ENCODE assay signal across 7 mouse cellular contexts in the genomic region with DNA sequence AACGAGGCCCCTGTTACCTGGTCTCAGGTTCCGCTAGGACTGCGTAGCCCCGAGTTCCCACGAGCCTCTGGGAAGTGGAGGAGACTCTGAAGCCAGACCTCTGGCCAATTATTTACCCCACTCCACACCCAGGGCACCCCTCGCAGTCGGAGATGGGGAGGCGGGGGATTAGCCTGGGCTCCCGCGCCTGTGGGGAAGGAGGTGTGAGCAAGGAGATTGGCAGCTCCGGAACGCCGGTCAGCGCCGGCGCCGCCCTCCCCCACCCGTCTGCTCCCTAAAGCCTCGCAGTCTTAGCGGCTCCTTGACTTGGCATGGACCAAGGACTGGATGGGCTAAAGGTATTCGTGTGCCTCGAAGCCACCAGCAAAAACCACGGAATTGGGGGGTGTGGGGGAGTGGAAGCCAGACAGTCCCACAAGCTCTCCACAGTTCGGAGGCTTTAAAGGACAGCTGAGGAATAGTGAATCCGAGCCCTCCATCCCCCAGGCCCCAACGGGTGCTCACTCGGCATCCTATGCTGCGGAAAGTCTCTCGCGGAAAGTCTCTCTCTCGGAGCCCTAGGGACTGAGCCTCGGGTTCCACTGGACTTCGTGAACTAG. TPM values are rescaled to one million over a fixed set of nuclear protein-coding genes. Genes with fewer than 3 reads are reported as not detected.
A peak's percentile ranks its signal among the peaks of the same experiment; 100 is the strongest.
DNase-seq lines count a peak whose midpoint lies in the region; ATAC-seq and TF ChIP-seq lines count a peak whose summit lies in the region.

A gene (minus strand): TSS at position 67 of the 599 bp plus-strand sequence.

- peak within 1 kb of the TSS; percentile 36 for H3K4me3 ChIP-seq in embryonic facial prominence, embryonic 13.5 days
- H3K4me3 ChIP-seq in hindbrain, embryonic 15.5 days: peak within 1 kb of the TSS; percentile 30
- peak within 1 kb of the TSS; percentile 25 for H3K4me3 ChIP-seq in liver, postnatal 0 days (ENCODE audit: low read depth, low read length)
- H3K4me3 ChIP-seq in stomach, postnatal 0 days (ENCODE audit: low read depth, low read length): peak within 1 kb of the TSS; percentile 32

- H3K36me3 ChIP-seq in embryonic facial prominence, embryonic 13.5 days: peaks cover 13% of the 10 kb centered on the region; the same call in 1 of the 2 replicates
- H3K36me3 ChIP-seq in hindbrain, embryonic 15.5 days: no peaks in the 10 kb centered on the region; the same call in 1 of the 2 replicates
- H3K36me3 ChIP-seq in liver, postnatal 0 days (replicated peaks; ENCODE audit: insufficient read depth, low read length): no peaks in the 10 kb centered on the region
- no peaks in the 10 kb centered on the region for H3K36me3 ChIP-seq in stomach, postnatal 0 days (ENCODE audit: control insufficient read depth, insufficient read depth, low read length)

- under 1% methylated on average over 33 of the region's 33 CpGs for WGBS in embryonic facial prominence, embryonic 13.5 days
- under 1% methylated on average over 33 of the region's 33 CpGs for WGBS in hindbrain, embryonic 15.5 days
- 2% methylated on average over 33 of the region's 33 CpGs for WGBS in liver, postnatal 0 days (ENCODE audit: insufficient replicate concordance)
- under 1% methylated on average over 33 of the region's 33 CpGs for WGBS in stomach, postnatal 0 days

- H3K4me2 ChIP-seq in embryonic facial prominence, embryonic 13.5 days: peak within 1 kb of the TSS; percentile 58
- H3K4me2 ChIP-seq in hindbrain, embryonic 15.5 days: peak within 1 kb of the TSS; percentile 53
- H3K4me2 ChIP-seq in liver, postnatal 0 days (ENCODE audit: low read depth, low read length): peak within 1 kb of the TSS; percentile 53
- peak within 1 kb of the TSS; percentile 53 for H3K4me2 ChIP-seq in stomach, postnatal 0 days (replicated peaks; ENCODE audit: low read depth)

- no peak for TF ChIP-seq EP300 in liver, postnatal 0 days (IDR thresholded peaks at IDR 0.05; ENCODE audit: low read depth)
- no peak for TF ChIP-seq EP300 in stomach, postnatal 0 days (optimal IDR thresholded peaks at IDR 0.05)

- no peak for TF ChIP-seq CTCF in liver, postnatal 0 days (IDR thresholded peaks at IDR 0.05; ENCODE audit: low read depth)
- no peak for TF ChIP-seq CTCF in stomach, postnatal 0 days (IDR thresholded peaks at IDR 0.05; ENCODE audit: low read depth)

- H3K27me3 ChIP-seq in embryonic facial prominence, embryonic 13.5 days: peaks cover 78% of the 10 kb centered on the region
- H3K27me3 ChIP-seq in hindbrain, embryonic 15.5 days: peaks cover 67% of the 10 kb centered on the region
- peaks cover 58% of the 10 kb centered on the region for H3K27me3 ChIP-seq in liver, postnatal 0 days (ENCODE audit: insufficient read depth, low read length)
- H3K27me3 ChIP-seq in stomach, postnatal 0 days (ENCODE audit: control insufficient read depth, insufficient read depth, low read length): peaks cover 12% of the 10 kb centered on the region; the same call in 1 of the 2 replicates

- ATAC-seq in embryonic facial prominence, embryonic 13.5 days (ENCODE audit: insufficient number of reproducible peaks, insufficient read depth, low FRiP score, low TSS enrichment, low read depth): peak; percentile 33; the same call in 1 of the 2 replicates
- ATAC-seq in hindbrain, embryonic 15.5 days (ENCODE audit: low FRiP score, low read depth): peak; percentile 64
- ATAC-seq in liver, postnatal 0 days: no peak
- peak; percentile 64 for ATAC-seq in stomach, postnatal 0 days (ENCODE audit: low FRiP score, low TSS enrichment)

- H3K9me3 ChIP-seq in embryonic facial prominence, embryonic 13.5 days: no peaks in the 10 kb centered on the region
- H3K9me3 ChIP-seq in hindbrain, embryonic 15.5 days: no peaks in the 10 kb centered on the region
- no peaks in the 10 kb centered on the region for H3K9me3 ChIP-seq in liver, postnatal 0 days (ENCODE audit: low read length)
- H3K9me3 ChIP-seq in stomach, postnatal 0 days (ENCODE audit: control insufficient read depth, low read length): no peaks in the 10 kb centered on the region

- peaks cover 22% of the 10 kb centered on the region for H3K4me1 ChIP-seq in embryonic facial prominence, embryonic 13.5 days
- H3K4me1 ChIP-seq in hindbrain, embryonic 15.5 days (replicated peaks): peaks cover 22% of the 10 kb centered on the region
- peaks cover 13% of the 10 kb centered on the region for H3K4me1 ChIP-seq in liver, postnatal 0 days (ENCODE audit: insufficient read depth)
- 0 out of 2 replicates have a peak, but pooled peaks cover 4% of the 10 kb centered on the region for H3K4me1 ChIP-seq in stomach, postnatal 0 days (replicated peaks; ENCODE audit: control insufficient read depth, insufficient read depth)

- no peak within 1 kb of the TSS for H3K27ac ChIP-seq in embryonic facial prominence, embryonic 13.5 days
- peak within 1 kb of the TSS; percentile 29 for H3K27ac ChIP-seq in hindbrain, embryonic 15.5 days (replicated peaks)
- H3K27ac ChIP-seq in liver, postnatal 0 days (ENCODE audit: low read depth): no peak within 1 kb of the TSS
- no peak within 1 kb of the TSS for H3K27ac ChIP-seq in stomach, postnatal 0 days (replicated peaks)

- 0 out of 2 replicates have a peak within 1 kb of the TSS, but pooled peaks have one; percentile 36 for H3K9ac ChIP-seq in embryonic facial prominence, embryonic 13.5 days
- H3K9ac ChIP-seq in hindbrain, embryonic 15.5 days: no peak within 1 kb of the TSS
- no peak within 1 kb of the TSS for H3K9ac ChIP-seq in liver, postnatal 0 days (replicated peaks)
- peak within 1 kb of the TSS; percentile 27; the same call in 1 of the 2 replicates for H3K9ac ChIP-seq in stomach, postnatal 0 days (ENCODE audit: low read length)

- DNase-seq in ovary, postnatal 36 days (ENCODE audit: low spot score): peak; percentile 33
- no peak for DNase-seq in ovary, postnatal 10 days (ENCODE audit: low spot score)
- no peak for DNase-seq in liver, postnatal 0 days
- peak; percentile 61 for DNase-seq in stomach, postnatal 0 days (ENCODE audit: low spot score)
- DNase-seq in T-cell, adult 2 months (ENCODE audit: low spot score): no peak

RNA-seq across cellular contexts. Expression of the gene that starts here (rescaled TPM):
- polyA plus RNA-seq in embryonic facial prominence, embryonic 13.5 days (2015; fragmentation: Nextera tagmentation; extraction: Ambion mirVana): 0.66 and 0.73 TPM in 2 replicates
- 15.9 and 64.3 TPM in 2 replicates for polyA plus RNA-seq in hindbrain, embryonic 15.5 days (2015; fragmentation: Nextera tagmentation; extraction: Ambion mirVana)
- polyA plus RNA-seq in liver, postnatal 0 days (2015; fragmentation: Nextera tagmentation; extraction: Ambion mirVana): 0.04 TPM in 2 replicates
- polyA plus RNA-seq in stomach, postnatal 0 days (2015; fragmentation: Nextera tagmentation; extraction: Ambion mirVana): 0.13 and 0.15 TPM in 2 replicates

Comparison
In these comparisons a context has a peak if more than half of its experiments do, and no peak if none do; other contexts are left out.
1. Peak in ATAC-seq, H3K4me3 ChIP-seq, H3K9ac ChIP-seq and H3K4me2 ChIP-seq in embryonic facial prominence, embryonic 13.5 days; RNA of the gene not detected or under 1 TPM.
2. Peak in DNase-seq, ATAC-seq, H3K4me3 ChIP-seq, H3K9ac ChIP-seq and H3K4me2 ChIP-seq in stomach, postnatal 0 days; RNA of the gene not detected or under 1 TPM.